Mouse (Mus musculus) thymus, adult 2 months (tissue): ENCODE data around the gene Raph1.

Source experiments
- CTCF ChIP-seq: fragments of 200-500 bp; IDR thresholded peaks from 2 replicates; pipeline ENCODE4 v1.5.1; 2012; ENCODE audit warnings: mild to moderate bottlenecking, control low read depth, low read length, moderate library complexity, borderline replicate concordance; ENCODE audit not compliant: control insufficient read depth, poor library complexity, insufficient read depth; ENCODE audit errors: extremely low read depth
- POLR2A ChIP-seq: fragments of 200-500 bp; IDR thresholded peaks from 2 replicates; pipeline ENCODE4 v1.6.1; 2012; ENCODE audit warnings: mild to moderate bottlenecking, low read length, control low read depth, moderate library complexity; ENCODE audit not compliant: control insufficient read depth, poor library complexity, insufficient read depth; ENCODE audit errors: extremely low read depth

DNA sequence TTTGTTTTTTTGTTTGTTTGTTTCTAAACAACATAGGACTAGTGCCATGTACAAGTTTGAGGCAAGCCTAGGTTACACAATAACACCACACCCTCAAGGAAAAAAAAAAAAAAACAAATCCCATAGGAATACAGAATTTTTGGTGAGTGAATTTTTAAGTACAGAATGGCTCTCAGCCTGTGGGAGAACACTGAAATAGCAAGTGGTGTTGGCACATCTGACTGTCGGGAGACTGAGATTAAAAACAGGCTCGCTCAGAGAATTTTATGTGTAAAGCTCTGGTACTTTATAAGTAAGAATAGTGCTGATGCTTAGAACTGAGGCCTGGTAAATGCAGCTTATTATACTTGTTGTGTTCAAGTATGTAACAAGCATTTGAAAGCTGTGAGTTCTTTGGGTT lies 97.4 kb downstream of the Raph1 start:
- TF ChIP-seq POLR2A = no peak
- TF ChIP-seq CTCF = no peak
